Mouse (Mus musculus) CD4-positive, CD25-positive, alpha-beta regulatory T cell, adult 2 months (primary cell): Measurements from ENCODE around the gene Setd1b.

Source experiments
- DNase-seq: peaks from one replicate; pipeline ENCODE4 v3.0.0-alpha.2; 2012; ENCODE audit warnings: low read depth, low spot score

The Setd1b gene

DNA sequence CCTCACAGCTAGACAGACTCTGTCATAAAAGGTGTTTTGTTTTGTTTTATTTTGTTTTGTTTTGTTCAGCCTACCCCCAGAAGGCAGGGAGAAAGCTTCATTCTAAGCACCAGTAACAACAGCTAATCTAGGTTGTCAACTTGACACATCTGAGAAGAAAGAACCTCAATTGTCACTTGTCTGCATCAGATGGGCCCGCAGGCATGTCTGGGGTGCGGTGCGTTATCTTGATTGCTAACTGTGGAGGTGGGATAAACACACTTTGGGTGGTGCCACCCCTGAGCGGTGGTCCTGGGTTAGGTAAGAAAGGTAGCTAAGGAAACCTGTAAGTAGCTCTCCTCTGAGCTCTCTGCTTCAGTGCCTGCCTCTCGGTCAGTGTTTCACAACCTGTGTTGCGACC, 15.0 kb upstream of the Setd1b start:
- DNase-seq = peak; percentile 43

DNA sequence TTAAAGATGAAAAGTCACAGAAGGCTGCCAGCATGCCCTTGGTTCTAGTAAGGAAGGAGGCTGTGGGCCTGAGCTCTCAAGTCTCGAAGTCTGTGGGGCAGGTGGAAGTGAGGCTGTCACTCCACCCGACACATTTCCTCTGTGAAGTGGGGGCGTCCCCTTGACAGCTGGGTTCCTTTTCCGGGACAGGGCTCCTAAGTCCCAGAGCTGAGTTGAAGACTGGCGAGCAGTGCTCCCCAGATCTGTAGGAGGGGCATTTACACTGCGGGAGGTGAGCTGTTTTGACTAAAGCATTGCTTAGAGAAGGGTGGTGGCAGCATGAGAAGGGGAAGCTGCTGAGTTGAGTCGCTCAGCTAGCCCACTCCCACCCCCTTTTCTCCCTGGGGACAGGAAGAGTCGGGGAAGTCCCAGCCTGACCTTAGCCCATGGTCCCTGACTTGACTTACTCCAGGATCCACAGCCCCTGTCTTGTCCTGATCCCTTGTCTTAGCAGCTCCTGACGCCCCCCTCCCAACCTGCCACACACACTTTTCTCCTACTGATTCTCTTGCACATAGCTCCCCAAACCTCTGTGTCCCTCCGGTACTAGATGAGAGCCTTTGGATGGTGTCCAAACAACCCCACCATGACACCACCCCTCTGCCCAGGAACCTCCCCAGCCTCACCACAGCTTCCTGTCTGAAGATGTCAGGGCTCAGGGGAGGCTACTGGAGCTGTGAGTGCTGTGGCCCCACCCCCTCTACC, 13.4 kb upstream of the Setd1b start:
- peak; percentile 94 for DNase-seq

DNA sequence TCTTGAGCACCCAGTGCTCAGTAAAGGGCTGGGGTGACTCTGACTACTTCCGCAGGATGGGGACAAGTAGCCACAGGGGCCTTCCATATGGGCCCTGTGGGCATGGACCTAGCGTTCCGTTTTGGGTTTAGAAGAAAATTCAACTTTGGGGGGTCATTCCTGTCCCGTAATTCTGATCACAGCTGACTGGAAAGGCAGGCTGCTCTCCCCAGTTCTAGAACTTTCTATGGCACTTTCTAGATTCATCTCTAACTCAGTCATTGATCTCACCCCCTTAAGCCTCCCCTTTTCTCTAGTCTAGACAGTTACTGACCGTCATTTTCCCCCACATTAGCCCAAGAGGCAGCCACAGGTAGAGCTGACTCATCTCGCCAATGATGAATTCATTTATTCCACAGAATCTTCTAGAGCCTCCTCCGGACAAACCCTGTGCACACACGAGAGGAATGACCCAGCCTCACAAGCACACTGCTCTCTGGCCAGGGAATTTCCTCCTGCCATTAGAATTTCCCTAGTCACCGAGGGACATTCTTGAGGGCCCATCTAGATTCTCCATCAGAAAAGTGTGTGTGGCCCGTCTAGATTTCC, 12.7 kb upstream of the Setd1b start:
- no peak for DNase-seq

DNA sequence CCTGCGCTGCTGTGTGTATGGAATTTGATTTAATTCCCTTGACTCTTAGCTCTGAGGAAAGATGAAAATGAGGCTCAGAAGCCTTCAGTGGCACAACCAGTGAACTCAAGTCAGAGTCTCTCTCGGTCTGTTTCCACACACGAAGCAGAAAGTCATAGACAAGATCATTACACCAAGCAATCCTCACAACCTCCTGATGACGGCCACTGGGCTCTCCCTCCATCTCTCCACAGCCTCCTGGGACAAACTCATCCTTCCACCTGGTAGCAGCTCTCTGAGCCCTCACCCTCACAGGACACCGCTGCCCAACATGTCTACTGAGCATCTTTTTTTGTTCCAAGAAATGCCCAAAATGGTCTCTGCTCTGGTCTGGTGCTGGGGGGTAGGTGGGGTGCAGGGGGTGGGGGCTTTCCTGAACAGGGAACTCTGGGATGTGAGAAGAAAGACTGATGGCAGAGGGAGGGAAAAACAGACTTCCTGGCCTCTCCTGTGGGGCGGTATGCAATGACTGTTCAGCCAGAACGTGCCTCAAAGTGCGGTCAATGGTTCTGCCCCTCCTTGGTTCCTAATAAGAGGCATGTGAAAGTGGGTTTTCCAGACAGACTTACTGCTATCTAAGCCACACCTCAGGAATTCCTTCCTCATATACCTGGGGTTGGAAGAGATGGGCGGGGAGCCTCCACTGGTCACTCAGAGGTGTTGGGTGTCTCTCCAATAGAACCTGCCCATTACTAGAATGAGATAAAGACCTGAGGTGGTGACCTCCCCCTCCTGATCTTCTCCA, 11.8 kb upstream of the Setd1b start:
- no peak for DNase-seq

DNA sequence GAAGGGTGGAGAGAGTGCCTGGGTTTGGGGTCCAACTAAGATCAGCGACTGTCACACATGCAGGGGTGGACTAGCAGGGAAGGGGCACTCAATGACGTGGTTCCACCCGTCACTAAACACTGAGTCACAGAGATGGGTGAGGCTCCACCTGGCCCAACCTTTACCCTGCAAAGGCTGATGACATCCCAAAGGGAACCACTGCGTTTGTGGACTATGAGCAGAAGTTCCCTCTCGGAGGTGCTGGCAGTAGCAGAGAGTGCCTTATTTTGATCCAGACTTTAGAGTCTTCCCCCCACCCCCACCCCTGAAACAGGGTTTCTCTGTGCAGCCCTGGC, 11.2 kb upstream of the Setd1b start:
- DNase-seq = peak; percentile 62

DNA sequence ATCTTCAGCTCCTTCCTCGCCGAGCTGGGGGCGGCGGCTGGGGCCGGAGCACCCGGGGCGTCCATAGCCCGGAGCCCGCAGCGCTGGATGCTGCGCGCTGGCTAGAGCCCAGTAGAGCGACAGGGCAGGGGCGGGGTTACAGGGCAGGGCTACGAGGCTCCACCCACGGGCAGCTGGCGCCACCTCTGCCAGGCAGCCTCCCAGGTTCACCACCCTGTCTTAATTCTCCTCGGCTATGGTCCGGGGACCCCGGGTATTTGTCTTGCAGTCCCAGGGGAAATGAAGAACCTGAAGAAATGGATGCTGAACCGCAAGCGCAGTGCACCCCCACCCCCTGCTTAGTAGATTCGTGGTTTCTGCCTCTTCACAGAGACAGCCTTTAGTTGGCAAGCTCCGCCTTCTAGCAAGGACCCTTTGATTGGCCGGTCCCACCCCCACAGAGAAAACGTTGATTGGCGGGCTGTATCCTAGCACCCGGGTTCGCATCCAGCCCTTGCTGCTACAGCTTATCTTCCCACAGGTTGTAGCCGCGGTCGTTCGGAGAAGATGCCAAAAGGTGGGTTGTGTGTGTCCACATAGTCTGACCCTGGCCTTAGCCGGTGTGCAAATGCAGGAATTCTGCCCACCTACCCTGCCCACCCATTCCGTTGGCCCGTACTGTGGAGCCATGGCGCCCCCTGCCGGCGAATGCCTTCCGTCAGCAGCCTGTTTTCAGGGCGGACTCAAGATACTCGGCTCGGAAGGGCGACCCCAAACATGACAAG, 9.5 kb upstream of the Setd1b start, which contains the start of gene Rhof:
Gene Rhof (minus strand): TSS at position 385 of the 764 bp plus-strand sequence.
- DNase-seq = peak; percentile 95

DNA sequence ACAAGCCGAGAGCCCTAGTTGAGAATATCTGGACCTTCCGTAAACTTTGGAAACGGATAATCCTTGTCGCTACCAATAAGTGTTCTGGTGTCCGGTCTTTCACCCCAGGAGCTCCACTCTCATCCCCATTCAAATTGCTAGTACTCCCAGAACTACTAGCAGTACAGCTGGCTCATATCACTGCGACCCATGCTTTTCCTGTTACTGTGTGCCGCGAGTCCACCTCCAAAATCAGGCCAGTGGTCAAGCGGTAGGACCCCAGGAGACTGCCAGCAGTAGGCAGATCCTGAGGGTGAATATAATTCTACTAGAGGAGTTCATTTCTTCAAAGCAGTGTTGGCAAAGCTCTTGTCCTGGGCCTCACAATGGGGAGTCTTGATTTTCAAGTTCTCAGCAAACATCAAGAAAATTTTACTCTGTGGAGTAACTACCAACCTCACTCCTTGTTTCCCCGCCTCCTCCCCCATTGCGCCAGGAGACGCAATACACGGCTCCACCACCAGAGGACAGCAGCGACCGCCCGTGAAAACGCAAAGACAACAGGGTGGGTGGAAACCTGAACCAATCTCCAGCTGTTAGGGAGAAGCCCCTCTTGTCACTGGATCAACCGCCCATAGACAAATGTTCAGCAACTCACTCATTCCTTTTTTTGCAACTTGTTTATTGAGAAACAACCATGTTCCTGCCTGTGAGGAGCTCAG, 8.8 kb upstream of the Setd1b start:
- peak; percentile 94 for DNase-seq

DNA sequence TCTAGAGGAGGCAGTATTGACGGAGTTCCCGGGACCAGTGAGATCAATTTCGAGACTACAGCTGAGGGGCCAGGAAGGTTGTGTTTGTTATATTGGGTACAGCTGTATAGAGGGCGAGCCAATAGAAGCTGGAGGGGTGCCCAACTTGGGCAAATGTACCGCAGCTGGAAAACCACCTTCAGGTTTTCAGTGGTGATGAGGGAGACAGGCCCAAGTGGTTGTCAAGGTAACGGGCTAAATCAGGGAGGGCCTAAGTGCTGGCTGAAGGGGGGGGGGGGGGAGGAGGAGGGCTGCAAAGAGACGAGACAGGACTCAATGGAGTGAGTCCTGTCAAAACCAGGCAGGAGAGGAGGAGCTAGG, 8.2 kb upstream of the Setd1b start:
- peak; percentile 71 for DNase-seq

DNA sequence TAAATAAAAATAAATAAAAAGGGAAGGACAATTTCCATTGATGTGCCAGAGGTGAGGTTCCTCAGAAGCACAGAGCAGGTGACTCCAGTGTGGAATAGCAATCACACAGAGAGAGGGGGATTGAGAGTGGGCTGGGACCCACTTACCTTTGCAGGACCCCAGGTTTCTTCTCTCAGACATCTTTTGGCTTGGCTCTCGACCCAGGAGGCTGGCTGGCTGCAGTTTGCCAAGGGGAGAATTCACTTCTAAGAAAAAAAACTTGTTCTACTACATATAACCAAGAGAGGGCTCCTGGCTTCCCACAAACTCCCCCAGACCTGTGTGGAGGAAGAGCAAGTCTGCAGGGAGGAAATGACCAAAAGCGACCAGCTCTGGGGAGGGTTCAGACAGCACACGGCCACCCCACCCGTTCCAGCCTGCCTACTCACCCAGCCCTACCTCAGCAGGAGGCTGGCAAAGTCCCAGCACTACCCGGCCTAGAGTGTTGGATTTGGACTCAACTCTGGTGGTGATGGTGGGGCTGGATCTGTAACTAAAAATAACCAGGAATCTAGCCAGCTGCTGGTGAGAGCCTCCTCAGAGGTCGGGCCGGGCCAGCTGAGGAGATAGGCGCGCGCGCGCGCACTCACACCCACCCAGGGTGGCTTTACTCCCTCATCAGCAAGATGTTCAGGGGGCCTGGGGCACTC, 7.7 kb upstream of the Setd1b start:
- DNase-seq = no peak

DNA sequence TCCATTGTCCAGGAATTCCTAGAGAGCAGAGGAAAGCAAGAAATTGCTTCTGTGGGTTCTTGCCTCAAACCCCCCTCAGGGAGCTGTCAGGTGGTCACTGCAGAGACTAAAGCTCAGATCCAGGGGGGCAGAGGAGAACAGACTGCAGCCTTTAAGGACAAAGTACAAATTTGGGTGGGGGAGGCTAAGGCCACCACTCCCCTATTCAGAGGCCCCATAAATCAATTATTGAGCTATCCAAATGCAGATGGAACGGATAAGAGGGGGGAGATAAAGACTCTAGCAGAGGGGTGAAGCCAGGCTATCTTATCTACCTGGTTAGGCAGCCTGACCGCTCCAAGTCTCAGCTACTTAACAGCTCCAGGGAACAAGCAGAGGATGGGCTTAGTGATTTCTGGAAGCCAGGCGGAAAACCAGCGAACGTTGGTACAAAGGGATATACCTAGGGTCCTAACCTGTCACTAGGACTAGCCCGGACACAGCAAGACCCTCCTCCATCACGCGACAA, 7.1 kb upstream of the Setd1b start:
- no peak for DNase-seq

DNA sequence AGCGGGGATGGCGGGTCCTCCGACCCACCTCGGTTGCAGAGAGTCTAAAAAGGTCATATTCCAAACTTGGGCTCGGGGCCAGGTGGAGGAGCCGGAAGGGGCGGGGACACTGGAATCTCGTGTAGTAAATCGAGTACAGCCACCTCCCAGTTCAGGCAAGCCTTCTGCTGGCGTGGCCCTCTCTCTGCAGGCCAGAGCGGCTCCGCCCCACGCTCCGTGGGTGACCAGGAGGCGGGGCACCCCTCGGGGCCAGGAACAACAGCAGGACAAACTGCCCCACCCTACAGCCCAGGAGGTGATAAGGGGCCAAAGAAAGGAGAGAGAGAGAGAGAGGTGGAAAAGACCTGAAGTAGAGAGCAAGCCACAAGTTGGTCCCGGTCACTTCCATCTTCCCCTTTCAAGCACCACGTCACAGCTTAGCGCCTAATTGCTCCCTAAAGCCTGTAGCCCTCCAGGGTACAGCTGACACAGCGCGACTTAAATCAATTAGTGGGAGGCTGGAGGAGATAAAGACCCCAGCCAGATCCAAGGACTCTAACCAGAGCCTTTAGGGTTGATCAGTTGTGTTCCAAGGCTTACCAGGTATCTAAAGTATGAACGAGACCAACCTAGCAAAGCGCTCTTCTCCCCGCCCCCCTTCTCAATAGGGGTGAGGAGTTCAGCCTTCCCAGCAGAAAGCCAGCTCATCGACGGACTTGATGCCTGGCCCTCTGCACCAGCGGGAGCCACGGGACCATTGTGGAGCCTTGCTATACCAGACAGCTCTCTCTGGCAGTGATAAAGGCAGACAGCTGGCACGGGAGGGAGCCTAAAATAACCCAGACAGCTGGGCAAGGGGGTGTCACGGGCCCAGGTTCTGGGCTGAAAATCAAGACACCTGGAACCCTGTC, 6.3 kb upstream of the Setd1b start:
- DNase-seq = no peak

DNA sequence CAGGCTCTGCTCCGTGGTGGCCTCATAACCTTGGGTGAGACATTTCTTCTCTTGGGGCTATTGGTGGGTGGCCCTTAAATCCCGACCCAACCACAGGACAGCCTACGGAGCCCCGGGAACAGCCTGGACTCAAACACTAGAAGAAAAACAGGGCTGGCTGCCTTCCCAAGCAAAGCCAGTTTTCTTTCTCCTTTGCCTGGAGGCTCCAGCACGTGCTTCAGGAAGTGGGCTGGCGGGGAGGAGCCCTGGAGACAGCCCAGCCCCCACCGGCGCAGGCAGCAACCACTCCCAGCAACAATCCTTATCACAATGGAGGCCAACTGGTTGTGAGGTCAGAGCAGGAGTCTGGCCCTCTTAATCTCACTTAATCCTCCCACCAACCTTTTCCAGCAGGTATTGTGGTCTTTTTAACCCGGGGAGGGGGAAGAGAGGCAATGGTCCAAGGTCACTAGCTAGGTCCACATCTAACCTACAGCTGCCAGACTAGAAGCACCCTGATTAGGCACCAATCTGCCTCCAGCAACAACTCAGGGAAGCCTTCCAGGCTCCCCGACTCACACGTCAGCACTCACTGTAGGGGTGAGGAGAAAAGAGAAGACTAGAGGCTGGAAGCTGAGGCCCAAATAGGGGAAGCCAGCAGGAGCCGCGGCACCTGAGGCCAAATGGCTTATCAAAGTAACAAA, 5.5 kb upstream of the Setd1b start:
- peak; percentile 67 for DNase-seq

DNA sequence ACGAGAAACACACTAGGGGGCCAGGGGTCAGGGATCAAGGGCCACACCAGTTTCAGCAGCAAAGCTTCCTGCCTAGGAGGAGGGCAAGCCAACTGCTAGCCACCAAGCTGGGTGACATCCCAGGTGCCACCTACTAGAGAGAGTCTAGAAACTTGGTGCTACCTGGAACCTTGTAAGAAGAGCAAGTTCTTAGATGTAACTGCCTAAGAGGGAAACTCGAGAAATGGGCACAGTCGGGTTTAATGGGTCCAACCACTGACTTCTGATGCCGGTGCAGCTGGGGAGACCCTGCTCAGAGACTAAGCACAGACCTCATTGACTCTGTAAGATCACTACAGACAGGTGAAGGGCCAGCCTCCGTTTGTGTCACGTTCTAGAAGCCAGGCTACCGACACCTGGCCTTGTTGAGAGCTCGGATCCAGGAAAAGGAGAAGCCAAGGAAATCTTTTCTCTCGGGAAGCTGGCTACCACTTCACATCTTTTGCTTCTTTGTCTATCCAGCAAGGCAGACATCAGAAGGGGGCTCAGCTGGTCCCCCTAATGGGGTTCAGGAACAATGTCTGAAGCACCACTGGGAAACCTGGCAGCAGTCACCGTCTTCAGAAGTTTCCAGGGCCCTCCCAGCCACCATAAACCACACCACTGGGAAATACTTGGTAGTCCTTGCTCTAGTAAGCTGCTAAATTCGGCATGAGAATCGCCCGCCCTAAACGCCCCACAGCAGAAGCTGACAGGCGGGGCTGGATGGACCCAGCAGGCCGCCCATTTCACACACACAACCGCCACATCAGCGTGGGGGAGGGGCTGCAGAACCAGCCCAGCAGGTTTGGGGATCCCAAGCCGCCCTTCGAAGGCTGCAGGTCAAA, 4.7 kb upstream of the Setd1b start:
- DNase-seq = peak; percentile 73

DNA sequence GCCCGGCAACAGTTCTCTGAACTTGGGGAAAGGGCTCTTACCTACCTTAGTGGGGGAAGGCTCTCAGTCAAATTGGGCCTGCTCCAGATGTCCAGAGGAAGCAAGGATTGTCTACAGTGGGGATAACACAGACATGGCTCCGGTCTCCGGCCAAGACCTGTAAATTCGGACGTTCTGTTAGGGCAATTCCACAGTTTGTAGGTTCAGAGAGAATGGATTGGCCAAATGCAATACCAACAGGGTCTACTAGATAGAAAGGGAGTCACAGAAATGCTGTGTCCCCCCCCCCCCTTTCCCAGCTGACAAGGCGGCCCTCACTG, 4.1 kb upstream of the Setd1b start:
- no peak for DNase-seq

DNA sequence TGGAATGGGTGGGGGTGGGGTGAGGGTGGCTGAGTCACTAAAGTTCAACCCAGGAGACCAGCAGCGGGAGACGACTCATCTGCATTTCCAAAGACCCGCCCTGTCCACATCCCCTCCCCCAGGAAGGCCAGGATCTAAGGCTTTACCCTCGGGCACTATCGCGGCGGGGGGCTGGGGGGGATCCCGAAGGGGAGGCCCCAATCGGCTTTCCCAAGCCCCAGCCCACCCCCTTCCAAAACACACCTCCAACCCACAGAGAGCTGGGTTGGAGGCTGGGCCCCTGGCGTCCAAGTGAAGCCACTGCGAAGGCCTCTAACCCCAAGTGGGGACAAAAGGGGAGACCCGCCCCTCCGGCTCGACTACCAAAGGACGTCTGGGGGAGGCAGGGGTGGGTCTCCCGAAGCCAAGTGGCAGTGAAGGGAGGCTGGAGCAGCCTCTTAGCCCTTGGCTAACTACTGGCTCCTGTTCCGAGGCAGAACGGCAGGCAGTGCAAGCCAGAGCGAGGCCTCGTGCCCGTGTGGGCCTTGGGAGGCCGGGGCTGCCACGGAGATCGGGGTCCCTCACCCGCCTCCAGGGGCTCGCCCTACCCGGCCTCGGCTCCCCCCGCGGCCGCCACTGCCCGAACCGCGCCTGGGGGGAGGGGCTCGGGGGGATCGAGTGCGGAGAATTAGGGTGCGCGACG, 3.6 kb upstream of the Setd1b start:
- DNase-seq = peak; percentile 56

DNA sequence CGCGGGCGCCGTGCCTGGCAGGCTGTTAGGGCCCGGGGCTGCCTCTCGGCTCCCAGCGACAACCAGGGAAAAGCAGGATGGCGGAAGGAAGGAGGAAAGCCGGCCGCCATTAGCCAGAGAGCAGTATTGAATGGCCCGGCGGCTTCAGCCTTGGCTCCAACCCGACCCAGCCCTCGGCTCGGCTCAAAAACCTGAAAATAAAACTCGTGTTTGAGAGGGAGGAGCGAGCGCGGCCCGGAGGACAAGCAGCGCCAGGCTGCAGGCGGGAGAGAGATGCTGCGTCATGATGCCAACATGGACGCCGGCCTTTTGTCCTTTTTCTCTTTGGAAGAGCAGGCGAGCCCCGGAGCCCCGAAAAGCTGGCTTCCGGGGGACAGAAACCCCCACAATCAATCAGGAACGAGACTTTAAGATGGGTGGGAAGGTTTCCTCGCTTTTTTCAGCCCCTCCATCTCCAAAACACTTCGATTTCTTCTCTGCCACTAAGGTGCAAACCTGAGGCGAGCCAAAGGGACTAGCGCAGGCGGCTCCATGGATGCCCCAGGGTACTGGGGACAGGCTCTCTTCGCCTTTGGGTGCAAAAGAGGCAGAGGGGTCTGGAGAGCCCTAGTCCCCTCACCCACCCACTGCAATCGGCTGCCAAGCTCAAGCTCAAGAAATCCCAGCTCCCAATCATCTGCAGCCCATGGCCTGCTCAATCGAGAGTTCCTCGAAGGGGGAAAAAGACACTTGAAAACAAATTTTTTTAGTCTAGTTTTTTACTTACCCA, 2.9 kb upstream of the Setd1b start:
- peak; percentile 83 for DNase-seq
